Mouse (Mus musculus): ENCODE data around the gene Nop53.

The Nop53 gene

DNA sequence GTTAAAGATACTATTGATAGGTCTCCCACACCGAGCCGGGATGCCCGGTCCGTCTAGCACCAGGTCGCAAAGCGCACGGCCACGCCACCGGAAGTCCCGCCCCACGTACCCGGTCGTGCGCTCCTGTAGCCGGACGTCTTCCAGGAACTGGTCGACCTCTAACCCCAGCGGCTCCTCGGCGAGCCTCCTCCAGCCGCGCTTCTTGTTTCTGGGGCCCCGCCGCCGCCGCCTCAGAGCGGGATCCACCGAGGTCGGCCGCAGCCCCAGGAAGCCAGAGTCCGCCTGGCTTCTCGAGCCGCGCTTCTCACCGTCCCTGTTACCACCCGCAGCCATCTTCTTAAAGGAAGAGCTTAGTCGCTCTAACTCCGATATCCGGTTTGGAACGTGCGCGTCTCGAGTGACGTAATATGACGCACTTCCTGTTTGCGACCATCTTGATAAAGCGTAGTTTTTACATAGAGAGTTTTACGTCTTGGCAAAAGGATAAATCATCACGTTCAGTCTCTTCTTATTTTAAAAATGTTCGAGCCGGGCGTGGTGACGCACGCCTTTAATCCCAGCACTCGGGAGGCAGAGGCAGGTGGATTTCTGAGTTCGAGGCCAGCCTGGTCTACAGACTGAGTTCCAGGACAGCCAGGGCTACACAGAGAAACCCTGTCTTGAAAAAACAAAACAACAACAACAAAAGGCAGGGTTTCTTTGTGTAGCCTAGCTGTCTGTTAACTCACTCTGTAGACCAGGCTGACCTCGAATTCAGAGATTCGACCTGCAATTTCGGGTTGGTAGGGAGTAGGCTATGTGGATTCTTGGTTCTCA is at the start of gene Nop53:
TSS of gene Nop53 (minus strand) at position 354 of the 816 bp plus-strand sequence.
- peak; percentile 98 for DNase-seq

DNA sequence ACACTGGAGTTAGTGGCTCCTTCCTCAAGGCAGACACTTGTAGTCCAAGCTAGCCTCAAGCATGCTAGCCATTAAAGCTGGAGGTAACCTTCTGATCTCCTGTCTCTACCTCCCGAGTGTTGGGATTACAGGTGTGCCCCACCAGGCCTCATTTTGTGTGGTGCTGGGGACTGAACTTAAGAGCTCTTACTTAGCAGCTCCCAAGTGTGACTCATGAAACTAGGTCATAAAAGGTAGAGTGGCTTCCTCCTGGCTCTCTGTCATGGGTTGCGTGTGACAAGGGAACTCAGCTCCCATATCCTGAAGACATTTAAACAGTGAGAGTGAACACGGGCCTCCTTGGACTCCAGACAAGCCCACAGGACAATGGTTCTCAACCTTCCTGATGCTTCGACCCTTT is 47.9 kb upstream of the Nop53 start:
- no peak for DNase-seq

DNA sequence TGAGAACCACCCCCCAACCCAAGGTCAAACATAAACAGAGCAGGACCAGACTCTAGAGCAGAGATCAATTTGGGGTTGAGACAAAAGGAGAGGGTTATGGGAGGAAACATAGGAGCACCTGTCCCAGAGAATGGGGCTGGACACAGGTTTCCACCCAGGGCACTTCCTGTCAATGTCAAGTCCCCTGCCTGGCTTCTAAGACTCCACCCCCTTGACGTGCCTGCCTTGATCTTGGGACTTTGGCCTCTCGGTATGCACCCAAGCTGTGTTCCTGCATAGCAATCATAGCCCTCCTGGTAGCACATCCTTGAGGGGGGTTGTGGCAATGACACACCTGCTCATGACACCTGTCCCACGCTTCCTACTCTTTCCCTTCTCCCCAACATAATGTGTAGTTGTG is 47.3 kb upstream of the Nop53 start:
- peak; percentile 76 for DNase-seq

DNA sequence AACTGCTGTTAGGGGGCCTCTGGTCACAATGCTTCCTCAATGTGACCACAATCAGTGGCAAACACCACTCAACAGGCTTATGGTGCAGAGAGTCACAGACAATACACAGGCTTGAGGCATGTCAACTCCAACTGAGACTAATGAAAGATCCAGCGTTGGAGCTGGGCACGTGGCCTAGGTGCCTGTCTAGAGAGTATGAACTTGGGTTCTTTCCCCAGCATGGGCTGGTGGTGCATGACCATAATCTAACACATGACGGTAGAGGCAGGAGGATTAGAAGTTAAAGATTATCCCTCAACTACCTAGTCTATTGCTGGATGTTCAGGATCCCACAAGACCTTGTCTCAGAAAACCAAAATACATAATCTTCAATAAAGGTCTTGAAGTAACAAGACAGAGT is 45.9 kb upstream of the Nop53 start:
- no peak for DNase-seq

DNA sequence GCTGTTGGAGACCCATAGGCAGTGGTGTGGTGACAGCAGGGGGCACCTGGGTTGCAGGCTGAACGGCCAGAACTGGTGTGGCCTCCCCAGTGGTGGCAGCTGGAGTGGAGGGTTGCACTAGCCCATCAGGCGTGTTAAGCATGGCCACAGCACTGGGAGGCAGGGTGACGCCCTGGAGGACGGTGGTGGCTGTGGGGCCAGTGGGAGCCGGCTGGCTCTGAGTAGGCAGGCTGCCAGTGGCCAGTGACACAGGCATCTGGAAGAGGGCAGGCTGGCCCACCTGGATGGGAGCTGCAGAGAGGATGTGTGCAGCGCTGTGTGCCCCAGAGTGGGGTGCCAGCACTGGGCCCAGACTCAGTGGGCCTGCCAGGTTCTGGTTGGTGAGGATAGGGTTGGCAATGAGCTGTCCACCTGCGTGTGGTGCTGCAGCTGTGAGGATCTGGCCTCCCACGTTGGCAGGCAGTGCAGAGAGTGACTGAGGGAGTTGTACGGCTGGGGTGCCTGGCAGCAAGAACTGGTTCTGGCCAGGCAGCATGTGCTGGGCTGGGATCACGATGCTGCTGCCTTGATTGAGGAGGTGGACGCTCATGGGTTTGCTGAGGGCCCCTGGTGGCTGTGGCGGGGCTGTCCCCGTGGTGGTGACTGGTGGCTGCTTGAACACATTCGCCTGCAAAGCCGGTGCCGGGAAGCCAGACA is 41.9 kb upstream of the Nop53 start:
- DNase-seq: peak; percentile 49

DNA sequence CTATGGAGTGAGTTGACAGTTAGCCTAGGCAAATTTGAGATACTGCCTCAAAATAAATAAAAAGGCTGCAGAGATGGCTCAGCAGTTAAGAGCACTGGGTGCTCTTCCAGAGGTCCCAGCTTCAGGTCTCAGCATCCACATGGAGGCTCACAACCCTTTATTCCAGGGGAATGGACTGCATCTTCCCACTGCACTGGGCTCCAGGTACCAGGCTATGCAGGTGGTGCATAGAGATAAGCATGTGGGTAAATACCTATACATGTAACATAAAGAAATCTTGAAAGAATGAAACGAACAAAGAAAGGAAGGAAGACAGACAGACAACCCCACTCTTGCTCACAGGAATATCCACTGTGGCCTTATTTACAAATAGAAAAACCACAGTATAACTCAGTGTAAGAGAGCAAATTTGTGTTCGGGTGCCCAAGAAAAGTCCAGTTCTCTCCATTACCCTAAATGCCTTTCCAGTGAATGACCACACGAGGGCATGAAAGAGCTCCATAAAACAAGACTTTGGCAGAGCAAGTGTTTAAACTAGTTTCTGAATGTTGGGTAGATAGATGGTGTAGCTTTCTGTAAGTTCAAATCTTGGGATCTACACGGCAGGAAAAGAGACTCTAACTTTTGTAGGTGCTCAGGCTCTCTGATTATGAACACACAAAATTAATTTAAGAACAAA is 37.0 kb upstream of the Nop53 start:
- DNase-seq: no peak

DNA sequence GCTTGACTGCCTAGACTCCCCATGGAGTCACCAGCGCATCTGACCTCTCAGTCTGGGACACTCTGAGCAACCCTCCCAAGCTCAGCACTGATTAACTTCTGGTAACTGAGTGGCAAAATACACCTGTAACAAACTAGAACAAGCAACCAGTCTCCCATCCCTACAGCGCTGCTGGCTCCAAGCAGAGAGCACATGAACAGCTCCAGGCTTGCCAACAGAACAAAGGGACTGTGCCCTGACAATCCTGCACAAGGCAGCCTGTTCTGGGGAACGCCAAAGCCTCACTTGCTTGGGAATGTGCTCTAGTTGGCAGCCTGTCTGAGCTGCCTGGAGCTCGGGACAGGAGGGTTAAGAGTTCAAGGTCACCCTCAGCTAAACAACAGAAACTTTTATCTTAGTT is 35.7 kb upstream of the Nop53 start:
- peak; percentile 74 for DNase-seq

DNA sequence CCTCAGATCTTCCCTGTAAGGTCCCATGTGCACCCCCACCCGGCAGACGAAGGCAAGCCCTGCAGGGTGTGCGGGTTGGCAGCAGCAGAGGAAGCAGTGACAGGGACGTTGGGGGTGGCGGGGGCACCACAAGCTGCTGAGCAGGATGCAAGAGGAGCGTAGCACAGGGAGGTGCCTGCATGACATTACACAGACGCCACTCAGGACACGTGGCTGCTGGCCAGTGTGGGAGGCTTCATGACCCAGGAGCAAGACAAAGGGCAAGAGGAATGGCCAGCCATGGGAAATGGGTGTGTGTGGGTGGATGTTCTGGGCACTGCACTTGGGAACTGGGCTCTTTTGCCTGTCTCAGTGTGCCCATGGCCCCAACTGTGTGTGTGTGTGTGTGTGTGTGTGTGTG is 34.4 kb upstream of the Nop53 start:
- peak; percentile 69 for DNase-seq

DNA sequence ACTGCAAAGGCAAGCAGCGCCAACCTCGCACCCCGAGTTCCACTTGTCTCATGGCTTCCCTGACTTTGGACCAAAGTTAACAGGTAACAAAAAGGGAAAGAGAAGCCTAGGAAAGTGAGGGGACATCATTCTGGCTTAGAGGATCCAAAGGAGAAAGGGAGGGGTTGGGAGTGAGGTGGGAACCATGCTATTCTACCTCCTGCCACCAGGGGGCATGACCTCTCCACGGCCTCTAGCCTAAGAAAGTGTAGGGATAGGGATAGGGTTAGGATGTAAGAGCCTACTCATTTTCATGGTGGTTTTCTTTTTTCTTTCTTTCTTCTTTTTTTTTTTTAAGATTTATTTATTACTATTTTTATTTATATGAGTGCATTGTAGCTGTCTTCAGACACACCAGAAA is 30.0 kb upstream of the Nop53 start:
- peak; percentile 54 for DNase-seq

DNA sequence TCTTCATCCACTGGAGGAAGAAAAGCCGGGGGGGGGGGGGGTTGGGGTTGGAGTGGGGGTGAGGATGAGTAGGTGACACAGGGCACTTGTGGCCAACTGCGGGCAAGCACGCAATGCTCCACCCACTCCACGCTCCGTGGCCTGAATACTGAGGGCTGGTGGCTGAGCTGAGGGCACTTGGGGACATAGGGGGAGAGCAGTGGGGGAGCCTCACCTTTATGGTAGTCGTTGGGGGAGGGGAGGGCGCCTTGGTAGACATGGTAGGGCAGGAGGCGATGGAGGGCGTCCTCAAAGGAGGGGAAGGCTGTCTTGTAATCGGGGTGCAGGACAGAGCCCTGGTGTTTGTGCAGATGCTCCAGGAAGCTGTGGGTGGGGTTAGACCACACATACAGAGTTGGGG is 29.6 kb upstream of the Nop53 start:
- no peak for DNase-seq

DNA sequence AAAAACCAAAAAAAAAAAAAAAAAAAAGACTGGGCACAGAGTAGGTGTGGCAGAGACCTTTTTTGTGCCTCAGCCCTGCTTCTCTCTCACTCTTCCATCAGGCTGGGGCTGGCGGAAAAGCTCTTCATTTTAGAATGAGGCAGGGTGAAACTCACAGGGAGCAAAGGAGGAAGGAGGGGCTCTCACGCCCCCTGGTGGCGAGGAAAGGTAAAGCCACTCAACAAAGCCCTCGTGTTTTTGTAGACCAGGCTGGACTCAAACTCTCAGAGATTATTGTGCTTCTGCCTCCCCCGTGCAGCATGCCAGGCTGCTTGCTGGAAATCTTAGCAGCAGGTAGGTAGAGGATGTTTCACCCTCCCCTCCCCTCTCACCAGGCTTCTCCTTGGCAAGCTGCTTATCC is 28.8 kb upstream of the Nop53 start:
- DNase-seq: peak; percentile 71

DNA sequence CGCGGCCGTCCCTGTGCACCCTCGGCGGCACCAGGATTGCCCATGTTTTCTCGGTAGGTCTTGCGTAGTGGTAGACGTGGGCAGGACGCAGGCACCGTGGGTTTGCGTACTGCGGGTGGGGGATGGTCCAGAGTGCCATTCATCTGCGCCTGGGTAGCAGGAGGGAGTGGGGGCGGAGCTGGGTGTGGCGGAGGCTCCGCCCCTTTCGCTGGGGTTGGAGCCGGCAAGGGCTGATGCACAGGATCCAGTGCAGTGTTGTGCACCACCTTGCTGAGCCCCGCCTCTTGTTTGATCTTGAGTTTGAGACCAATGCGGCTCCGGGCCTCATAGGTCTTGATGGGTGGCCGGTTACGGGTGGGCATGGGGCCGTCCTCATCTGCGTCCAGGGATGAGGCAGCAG is 26.4 kb upstream of the Nop53 start:
- no peak for DNase-seq

DNA sequence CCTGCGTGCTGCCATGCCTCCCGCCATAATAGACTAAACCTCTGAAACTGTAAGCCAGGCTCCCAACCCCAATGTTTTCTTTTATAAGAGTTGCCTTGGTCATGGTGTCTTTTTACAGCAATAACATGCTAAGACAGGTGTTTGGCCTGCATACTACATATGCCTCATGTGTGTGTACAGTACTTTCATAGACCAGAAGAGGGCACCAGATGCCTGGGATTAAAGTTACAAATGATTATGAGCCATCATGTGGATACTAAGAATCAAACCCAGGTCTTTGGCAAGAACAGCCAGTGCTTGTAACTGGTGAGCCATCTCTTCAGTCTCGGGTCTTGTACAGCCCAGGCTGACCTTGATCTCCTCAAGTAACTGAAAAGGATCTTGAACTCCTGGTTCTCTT is 23.8 kb upstream of the Nop53 start:
- no peak for DNase-seq

DNA sequence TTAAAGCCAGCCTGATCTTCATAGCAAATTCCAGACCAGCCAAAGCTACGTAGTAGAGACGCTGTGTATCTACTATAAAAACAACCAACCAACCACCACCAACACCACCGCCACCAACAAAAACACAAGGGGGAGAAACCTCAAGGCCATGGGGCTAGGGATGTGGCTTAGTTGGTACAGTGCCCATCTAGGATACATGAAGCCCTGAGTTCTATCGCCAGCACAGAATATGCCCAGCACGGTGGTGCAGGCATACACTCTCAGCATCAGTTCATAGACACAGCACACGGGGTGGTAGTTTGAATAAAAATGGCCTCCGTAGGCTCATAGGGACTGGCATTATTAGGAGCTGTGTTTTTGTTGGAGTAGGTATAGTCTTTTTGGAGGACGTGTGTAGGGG is 22.4 kb upstream of the Nop53 start:
- no peak for DNase-seq

DNA sequence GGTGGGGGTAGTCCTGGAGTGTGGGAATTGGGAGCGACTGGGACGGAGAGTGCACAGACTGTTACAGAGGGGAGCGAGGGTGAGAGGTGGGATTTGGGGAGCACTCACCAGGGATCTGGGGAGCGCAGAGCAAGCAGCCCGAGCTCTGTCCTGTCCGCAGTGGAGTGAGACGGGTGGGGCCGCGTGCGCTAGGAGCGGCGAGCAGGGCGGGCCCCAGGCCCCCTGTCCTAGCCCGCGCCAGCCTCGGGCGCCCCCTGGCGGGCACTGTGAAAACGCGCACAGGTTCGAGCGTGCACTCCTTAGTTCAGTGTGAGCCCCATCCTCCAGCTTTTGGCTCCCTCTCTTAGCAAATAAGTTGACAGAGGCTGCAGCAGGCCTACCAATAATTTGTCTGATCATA is 21.4 kb upstream of the Nop53 start, which contains the start of gene Ehd2:
TSS of gene Ehd2 (minus strand) at position 256 of the 400 bp plus-strand sequence.
- DNase-seq: peak; percentile 71

DNA sequence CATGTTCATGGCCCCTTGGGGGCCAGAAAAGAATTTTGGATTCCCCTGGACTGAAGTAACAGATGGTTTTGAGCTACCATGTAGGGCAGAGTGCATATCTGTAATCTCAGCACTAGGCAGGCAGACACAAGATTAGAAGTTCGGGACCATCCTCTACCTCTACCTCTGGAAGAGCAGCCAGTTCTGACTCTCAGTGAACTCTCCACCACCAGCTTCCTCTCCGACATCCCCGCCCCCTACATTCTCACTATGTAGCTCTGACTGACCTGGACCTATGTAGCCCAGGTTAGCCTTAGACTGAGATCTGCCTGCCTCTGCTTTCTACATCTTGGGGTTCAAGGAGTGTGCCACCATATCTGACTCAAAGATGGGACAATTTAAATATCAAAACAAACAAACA is 20.6 kb upstream of the Nop53 start:
- DNase-seq: no peak

DNA sequence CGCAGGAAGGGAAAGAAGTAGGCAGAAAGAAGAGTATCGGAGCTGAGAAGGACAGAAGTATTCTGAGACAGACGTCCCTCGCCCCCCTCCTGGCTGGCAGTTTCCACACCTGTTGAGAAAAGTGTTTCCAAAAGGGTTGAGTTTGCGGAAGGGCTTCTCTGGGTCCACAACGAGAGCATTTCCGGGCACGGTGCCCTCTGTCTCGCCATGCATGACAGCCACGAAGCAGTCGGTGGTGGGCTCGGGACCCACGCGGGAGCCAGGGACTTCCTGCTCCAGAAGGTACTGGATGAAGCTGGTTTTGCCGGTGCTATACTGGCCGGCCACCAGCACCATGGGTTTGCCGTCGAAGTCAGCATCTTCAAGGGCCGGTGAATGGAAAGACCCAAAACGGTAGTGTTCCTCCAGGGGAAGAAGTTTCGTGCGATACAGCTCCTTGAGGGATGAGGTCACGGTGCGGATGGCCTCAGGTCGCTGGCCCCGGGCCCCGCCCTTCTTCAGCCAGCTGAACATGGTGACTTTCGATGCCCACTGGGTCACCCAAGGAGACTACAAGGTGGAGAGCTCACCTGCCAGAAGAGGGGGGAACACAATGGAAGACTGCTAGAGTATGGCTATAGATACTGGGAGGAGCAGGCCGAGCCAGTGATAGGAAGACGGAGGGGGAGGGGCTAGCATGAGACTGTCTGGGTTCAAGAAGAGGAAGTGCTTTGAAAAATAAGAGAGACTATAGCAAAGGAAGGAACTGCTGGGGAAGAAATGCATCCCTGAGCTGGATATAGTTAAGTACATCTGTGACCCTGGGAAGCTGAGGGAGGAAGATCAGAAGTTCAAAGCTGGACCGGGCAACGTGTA is 18.2 kb upstream of the Nop53 start:
- no peak for DNase-seq

DNA sequence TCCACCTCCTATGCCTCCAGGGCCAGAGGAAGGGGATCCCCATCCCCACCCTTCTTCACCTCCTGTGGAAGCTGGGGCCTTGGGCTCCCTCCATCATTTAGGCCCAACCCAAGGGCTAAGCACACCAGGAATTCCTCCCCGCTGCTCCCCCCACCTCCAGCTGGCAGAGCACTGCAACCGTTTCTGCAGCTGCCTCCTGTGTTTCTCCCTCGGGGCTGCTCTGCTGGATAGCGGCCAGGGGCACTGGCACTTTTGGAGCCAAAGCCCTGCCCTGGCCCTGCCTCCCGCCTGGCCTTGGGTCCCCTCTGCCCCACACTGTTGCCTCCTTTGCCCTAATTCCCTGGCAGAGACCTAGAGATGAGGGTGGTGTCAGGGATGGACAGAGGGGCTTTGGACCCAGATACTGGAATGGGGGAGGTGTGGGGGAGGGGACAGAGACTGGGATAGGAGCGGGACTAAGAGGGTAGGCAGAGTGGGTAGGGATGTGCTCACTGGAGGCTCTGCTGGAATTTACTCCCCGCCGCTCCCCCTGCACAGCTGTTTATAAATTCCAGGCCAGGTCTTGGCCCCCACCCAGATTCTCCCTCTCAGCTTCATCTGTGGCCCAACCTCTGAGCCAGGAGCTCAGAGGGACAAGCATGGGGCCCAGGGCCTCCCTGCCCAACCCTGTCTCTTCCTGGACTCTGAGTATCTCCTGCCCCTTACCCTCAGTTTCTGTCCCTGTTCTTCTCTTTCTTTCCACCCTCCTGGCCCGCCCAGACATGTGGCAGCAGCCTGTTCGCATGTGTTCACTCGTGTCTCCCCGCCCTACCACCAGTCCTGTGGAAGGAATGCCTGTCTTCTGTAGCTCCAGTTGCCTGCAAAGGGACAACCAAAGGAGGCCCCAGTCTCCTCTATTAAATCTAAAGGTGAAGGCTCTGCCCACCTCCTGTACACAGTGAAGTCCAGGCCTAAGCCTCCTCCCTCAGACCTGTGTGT is 16.7 kb upstream of the Nop53 start:
- peak; percentile 87 for DNase-seq

DNA sequence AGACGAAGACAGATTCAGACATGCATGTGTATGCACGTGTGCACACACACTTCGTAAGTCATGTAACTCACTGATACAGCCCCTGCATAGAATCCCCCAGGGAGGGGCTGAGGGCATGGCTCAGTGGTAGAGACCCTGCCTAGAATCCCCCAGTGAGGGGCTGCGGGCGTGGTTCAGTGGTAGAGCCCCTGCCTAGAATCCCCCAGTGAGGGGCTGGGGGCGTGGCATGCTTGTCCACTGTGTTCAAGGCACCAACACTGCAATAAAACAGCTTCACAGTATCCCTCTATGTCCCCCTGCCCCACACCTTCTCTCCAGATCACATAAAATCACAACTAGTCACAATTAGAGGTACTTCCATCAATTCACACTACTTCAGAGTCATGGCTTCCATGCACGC is 15.9 kb upstream of the Nop53 start:
- no peak for DNase-seq

DNA sequence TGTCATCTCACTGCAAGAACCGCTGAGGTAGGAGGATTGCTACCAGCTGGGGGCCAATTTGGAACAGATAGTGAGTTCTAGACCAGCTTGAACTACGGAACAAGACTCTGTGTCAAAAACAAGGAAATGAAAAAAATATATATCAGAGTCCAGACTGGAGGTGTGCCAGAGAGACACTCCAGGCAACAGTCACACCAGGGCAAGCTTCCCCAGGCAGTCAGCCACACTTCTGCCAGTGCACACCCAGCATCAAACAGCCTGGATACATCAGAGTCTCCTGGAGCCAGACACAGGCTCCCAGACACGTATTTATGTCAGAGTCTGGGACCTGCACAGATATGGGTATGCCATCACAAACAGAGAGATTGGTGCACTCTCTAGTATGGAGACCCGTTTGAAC is 15.4 kb upstream of the Nop53 start:
- no peak for DNase-seq

DNA sequence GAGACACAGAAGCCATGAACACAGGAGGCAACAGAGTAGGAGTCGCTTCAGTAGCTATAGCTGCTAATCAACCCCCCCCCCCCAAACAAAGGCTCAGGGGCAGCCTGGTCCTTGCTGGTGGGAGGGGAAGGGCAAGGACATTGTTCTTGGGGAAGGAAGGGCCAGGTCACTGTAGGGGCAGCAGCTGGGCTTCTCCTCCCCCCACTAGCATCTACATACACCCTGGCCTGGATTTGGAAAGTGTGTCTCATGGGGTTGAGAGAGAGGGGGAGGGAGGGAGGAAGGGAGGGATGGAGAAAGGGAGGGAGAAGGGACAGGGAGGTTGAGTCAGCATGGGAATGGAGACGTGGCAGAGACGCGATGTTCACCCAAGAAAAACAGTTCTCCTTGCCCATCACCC is 14.8 kb upstream of the Nop53 start:
- no peak for DNase-seq

DNA sequence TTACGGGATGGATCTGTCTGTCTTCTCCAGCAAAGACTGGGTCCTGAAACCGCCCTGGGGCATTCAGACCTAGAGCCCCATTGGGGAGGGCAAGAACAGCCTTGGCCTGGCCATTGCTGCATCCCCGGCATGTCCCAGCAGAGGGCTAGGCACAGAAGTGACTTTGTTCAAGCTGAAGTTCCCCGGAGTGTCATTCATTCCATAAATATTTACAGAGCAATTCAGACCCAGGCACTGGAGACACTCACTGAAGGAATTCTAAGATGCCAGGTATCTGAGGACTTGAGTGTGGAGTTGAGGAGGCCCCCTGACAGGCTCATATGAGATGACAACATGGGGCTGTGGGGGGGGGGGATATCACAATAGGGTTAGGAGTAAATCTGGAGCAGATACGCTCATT is 10.3 kb upstream of the Nop53 start:
- DNase-seq: no peak

Data from kidney, adult 18-20 months (tissue).